Mouse (Mus musculus): ENCODE results near the gene Cela2a. TPM values are rescaled to one million over a fixed set of nuclear protein-coding genes. Genes with fewer than 3 reads are reported as not detected.

The Cela2a gene
- polyA plus RNA-seq, 1 experiment from 2014 or later = not detected

GRCm38 (mm10) chr4:141857422-141857930 is 31.5 kb upstream of the Cela2a start:
- H3K36me3 ChIP-seq = peaks cover 45% of the 10 kb centered on the region
- no peak overlapping the region for H3K27ac ChIP-seq (ENCODE audit: poor library complexity, severe bottlenecking)
- no peaks in the 10 kb centered on the region for H3K27me3 ChIP-seq (replicated peaks)
- no peak overlapping the region for H3K4me3 ChIP-seq
- peak overlapping the region; percentile 21; the same call in 1 of the 2 replicates for H3K9ac ChIP-seq
- WGBS = 19% methylated on average over 10 of the region's 10 CpGs
- H3K9me3 ChIP-seq (replicated peaks) = no peaks in the 10 kb centered on the region
- no peak overlapping the region for H3K4me2 ChIP-seq
- ATAC-seq (ENCODE audit: insufficient number of reproducible peaks, low FRiP score) = 0 out of 2 replicates have a peak, but pooled peaks have one; percentile 22
- H3K4me1 ChIP-seq (replicated peaks) = 0 out of 2 replicates have a peak, but pooled peaks cover 4% of the 10 kb centered on the region

DNA sequence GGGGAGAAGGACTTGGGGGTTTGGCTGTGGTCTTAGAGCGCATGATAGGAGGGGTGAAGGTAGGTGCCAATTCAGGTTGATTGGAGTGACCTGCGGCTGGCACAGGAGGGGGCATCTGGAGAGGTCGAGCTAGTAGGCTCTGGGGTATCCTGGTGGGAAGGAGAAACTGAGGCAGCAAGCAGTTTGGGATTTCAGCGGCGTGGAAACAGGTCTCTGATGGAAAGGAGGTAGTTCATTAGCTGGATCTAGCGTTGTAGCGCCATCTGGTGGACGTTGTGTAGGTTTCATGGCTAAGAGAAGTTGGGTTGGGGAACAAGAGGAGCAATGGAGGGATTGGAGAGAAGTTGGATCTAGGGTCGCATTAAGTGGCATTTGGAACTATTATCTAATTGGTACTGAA is 27.5 kb upstream of the Cela2a start:
- no peak overlapping the region for H3K4me3 ChIP-seq
- no peak overlapping the region for H3K9ac ChIP-seq
- ATAC-seq (ENCODE audit: insufficient number of reproducible peaks, low FRiP score) = no peak
- peaks cover 5% of the 10 kb centered on the region for H3K36me3 ChIP-seq
- 85% methylated on average over 9 of the region's 9 CpGs for WGBS
- H3K27me3 ChIP-seq (replicated peaks) = no peaks in the 10 kb centered on the region
- H3K9me3 ChIP-seq (replicated peaks) = no peaks in the 10 kb centered on the region
- no peak overlapping the region for H3K4me2 ChIP-seq
- 0 out of 2 replicates have a peak, but pooled peaks cover 4% of the 10 kb centered on the region for H3K4me1 ChIP-seq (replicated peaks)
- no peak overlapping the region for H3K27ac ChIP-seq (ENCODE audit: poor library complexity, severe bottlenecking)

- H3K4me1 ChIP-seq (replicated peaks) = no peaks in the 10 kb centered on the region
- H3K27me3 ChIP-seq (replicated peaks) = no peaks in the 10 kb centered on the region
- no peak within 1 kb of the TSS for H3K9ac ChIP-seq
- no peak within 1 kb of the TSS for H3K4me2 ChIP-seq
- H3K4me3 ChIP-seq = no peak within 1 kb of the TSS
- H3K27ac ChIP-seq (ENCODE audit: poor library complexity, severe bottlenecking) = no peak within 1 kb of the TSS
- H3K36me3 ChIP-seq = no peaks in the 10 kb centered on the region
- ATAC-seq (ENCODE audit: insufficient number of reproducible peaks, low FRiP score) = no peak
- H3K9me3 ChIP-seq (replicated peaks) = no peaks in the 10 kb centered on the region
- 75% methylated on average over 6 of the region's 6 CpGs for WGBS
Measured at GRCm38 (mm10) chr4:141845999-141846398, 20.0 kb upstream of the Cela2a start, which contains the start of gene Ctrc. TSS of gene Ctrc (minus strand) at chr4:141846359.

DNA sequence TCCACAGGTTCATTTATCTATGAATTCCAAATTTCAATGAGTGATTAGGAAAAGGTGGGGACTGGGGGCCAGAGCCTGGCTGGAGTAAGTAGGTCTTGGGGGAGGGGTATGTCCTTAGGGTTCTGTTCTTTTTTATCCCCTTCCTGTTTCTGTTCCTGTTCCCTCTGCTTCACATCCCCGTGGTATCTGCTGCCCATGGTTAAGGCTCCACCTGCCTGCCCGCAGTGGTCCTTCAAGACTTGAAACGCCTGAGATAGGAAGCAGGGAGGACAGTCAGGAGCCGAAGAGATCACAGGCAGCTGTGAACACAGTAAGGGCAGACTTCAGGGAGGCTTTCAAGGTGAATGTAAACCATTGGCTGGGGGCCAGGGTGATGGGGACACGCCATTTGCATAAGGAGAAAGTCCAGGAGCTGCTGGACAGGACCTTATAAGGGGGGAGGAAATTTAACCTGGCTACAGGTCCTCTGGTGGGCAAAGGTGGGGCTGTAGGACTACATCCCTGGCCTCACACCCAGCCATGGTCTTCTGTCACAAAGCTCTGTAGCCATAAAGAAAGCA is 8.7 kb upstream of the Cela2a start:
- no peaks in the 10 kb centered on the region for H3K27me3 ChIP-seq (replicated peaks)
- no peak overlapping the region for H3K4me2 ChIP-seq
- H3K9me3 ChIP-seq (replicated peaks) = no peaks in the 10 kb centered on the region
- H3K9ac ChIP-seq = no peak overlapping the region
- H3K4me1 ChIP-seq (replicated peaks) = 0 out of 2 replicates have a peak, but pooled peaks cover 3% of the 10 kb centered on the region
- H3K36me3 ChIP-seq = no peaks in the 10 kb centered on the region
- H3K27ac ChIP-seq (ENCODE audit: poor library complexity, severe bottlenecking) = no peak overlapping the region
- ATAC-seq (ENCODE audit: insufficient number of reproducible peaks, low FRiP score) = no peak
- 44% methylated on average over 5 of the region's 5 CpGs for WGBS
- H3K4me3 ChIP-seq = no peak overlapping the region

DNA sequence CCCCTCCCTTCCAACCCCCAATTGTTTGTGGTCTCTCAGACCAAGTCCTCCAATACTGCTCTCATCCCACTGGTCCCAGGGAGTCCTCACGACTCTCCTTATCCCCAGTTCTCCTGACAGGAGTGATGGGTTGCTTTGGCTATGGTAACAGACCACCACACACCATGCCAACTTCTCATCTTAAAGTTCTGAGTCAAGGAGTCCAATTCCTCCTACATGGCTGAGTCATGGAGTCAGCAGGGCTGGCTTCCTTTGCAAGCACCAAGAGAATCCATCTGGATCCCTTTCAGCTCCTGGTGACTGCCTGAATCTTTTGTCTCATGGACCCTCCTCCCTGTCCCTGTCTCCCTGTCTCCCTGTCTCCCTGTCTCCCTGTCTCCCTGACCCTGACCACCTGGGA is 8.0 kb upstream of the Cela2a start:
- WGBS = 22% methylated on average over 1 of the region's 1 CpGs
- no peaks in the 10 kb centered on the region for H3K9me3 ChIP-seq (replicated peaks)
- H3K27ac ChIP-seq (ENCODE audit: poor library complexity, severe bottlenecking) = no peak overlapping the region
- H3K4me3 ChIP-seq = no peak overlapping the region
- no peak for ATAC-seq (ENCODE audit: insufficient number of reproducible peaks, low FRiP score)
- H3K4me2 ChIP-seq = no peak overlapping the region
- 0 out of 2 replicates have a peak, but pooled peaks cover 3% of the 10 kb centered on the region for H3K4me1 ChIP-seq (replicated peaks)
- H3K36me3 ChIP-seq = no peaks in the 10 kb centered on the region
- H3K27me3 ChIP-seq (replicated peaks) = no peaks in the 10 kb centered on the region
- no peak overlapping the region for H3K9ac ChIP-seq

DNA sequence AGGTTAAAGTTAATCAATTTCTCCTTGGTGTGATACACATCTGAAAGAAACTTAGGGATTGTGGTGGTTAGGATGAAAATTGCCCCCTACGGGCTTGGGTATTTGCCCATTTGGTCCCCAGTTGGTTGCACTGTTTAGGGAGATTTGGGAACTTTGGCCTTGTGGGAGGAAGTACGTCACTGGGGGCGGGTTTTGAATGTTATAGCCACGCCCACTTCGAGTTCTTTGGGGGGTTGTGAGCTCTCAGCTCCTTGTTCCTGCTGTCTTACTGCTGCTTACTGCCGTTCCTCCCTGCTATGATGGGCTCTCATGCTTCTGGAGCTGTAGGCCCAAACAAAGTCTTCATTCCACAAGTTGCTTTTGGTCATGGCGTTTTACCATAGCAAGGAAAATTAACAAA is 5.4 kb upstream of the Cela2a start:
- WGBS = 69% methylated on average over 7 of the region's 7 CpGs

DNA sequence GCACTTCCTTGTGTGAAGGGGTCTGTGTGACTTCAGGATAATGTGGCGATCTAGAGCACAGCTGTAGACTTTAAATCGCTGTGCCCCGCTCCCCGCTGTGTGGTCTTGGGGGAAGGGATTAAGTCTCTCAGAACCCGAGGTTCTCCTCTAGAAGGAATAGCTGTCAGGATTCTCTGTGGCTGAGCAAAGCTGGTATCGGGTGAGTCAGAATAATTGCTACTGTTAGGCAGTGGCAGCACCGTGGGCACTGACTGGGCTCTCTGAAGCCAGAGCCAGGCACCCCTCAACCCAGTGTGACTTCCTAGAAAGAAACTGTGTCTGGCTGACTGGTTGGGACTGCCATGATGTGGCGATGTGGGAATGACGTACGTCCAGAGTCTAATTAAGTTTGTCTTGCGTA is 4.4 kb upstream of the Cela2a start:
- Histone ChIP-seq H3K4me3 (no peak overlapping the region), H3K36me3 (no peaks in the 10 kb centered on the region), H3K27me3 (replicated peaks) (no peaks in the 10 kb centered on the region), H3K27ac (ENCODE audit: poor library complexity, severe bottlenecking) (no peak overlapping the region), H3K9ac (no peak overlapping the region), H3K9me3 (replicated peaks) (no peaks in the 10 kb centered on the region), H3K4me1 (replicated peaks) (peaks cover 9% of the 10 kb centered on the region), H3K4me2 (no peak overlapping the region)
- 51% methylated on average over 11 of the region's 11 CpGs for WGBS
- no peak for ATAC-seq (ENCODE audit: insufficient number of reproducible peaks, low FRiP score)

More for the DNA sequence above, 5.4 kb upstream of the Cela2a start:
- Histone ChIP-seq H3K4me1 (replicated peaks) (peaks cover 9% of the 10 kb centered on the region), H3K4me2 (no peak overlapping the region), H3K4me3 (no peak overlapping the region), H3K9ac (no peak overlapping the region), H3K36me3 (no peaks in the 10 kb centered on the region), H3K27me3 (replicated peaks) (no peaks in the 10 kb centered on the region), H3K27ac (ENCODE audit: poor library complexity, severe bottlenecking) (no peak overlapping the region), H3K9me3 (replicated peaks) (no peaks in the 10 kb centered on the region)
- no peak for ATAC-seq (ENCODE audit: insufficient number of reproducible peaks, low FRiP score)

GRCm38 (mm10) chr4:141828177-141828576 is 2.2 kb upstream of the Cela2a start:
- Histone ChIP-seq H3K4me2 (no peak overlapping the region), H3K27ac (ENCODE audit: poor library complexity, severe bottlenecking) (no peak overlapping the region), H3K9me3 (replicated peaks) (no peaks in the 10 kb centered on the region), H3K27me3 (replicated peaks) (no peaks in the 10 kb centered on the region), H3K9ac (no peak overlapping the region), H3K36me3 (no peaks in the 10 kb centered on the region), H3K4me1 (replicated peaks) (peaks cover 5% of the 10 kb centered on the region), H3K4me3 (no peak overlapping the region)
- 59% methylated on average over 4 of the region's 4 CpGs for WGBS
- no peak for ATAC-seq (ENCODE audit: insufficient number of reproducible peaks, low FRiP score)

DNA sequence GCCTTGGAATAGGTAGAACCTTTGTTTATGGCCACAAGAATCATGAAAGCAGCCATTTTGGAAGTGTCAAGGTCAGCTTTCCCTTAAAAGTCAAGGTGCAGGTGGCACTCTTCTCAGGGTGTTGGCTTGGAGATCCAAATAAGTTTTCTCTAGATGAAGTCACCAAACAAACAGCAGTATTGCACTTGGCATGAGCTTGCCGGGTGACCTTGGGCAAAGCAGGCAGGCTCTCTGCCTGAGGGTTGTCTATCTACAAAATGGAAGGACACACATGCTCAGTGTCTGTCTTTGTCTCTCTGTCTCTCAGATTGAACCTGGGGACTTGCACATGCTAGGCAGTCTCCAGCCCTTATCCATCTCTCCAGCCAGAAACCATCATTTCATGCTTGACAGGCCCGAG is 1.4 kb upstream of the Cela2a start:
- H3K36me3 ChIP-seq = no peaks in the 10 kb centered on the region
- no peak overlapping the region for H3K4me2 ChIP-seq
- H3K4me1 ChIP-seq (replicated peaks) = peaks cover 5% of the 10 kb centered on the region
- 93% methylated on average over 2 of the region's 2 CpGs for WGBS
- H3K27me3 ChIP-seq (replicated peaks) = no peaks in the 10 kb centered on the region
- no peak overlapping the region for H3K4me3 ChIP-seq
- H3K9me3 ChIP-seq (replicated peaks) = no peaks in the 10 kb centered on the region
- H3K9ac ChIP-seq = no peak overlapping the region
- H3K27ac ChIP-seq (ENCODE audit: poor library complexity, severe bottlenecking) = no peak overlapping the region
- ATAC-seq (ENCODE audit: insufficient number of reproducible peaks, low FRiP score) = no peak

DNA sequence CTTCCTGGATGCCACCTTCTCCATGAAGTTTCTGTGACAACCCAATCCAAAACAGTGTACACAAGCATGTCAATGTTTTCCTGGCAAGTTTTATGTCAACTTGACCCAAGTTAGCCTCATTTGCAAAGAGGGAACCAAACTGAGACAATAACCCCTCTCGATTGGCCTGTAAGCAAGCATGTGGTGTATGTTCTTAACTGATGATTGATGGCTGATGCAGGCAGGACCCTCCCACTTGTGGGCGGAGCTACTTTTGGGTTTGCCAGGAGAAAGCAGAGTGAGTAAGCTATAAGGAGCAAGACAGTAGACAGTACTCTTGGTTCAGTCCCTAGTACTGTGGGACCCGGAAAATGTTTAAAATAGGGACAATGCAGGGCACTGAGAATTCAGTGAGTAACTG is 3.0 kb downstream of the Cela2a start:
- no peaks in the 10 kb centered on the region for H3K36me3 ChIP-seq
- 47% methylated on average over 3 of the region's 3 CpGs for WGBS
- H3K9ac ChIP-seq = no peak overlapping the region
- H3K4me3 ChIP-seq = no peak overlapping the region
- H3K4me1 ChIP-seq (replicated peaks) = peaks cover 13% of the 10 kb centered on the region
- H3K9me3 ChIP-seq (replicated peaks) = no peaks in the 10 kb centered on the region
- no peak overlapping the region for H3K27ac ChIP-seq (ENCODE audit: poor library complexity, severe bottlenecking)
- no peaks in the 10 kb centered on the region for H3K27me3 ChIP-seq (replicated peaks)
- no peak overlapping the region for H3K4me2 ChIP-seq
- ATAC-seq (ENCODE audit: insufficient number of reproducible peaks, low FRiP score) = peak; percentile 48; the same call in 1 of the 2 replicates

GRCm38 (mm10) chr4:141822089-141822488 is 3.9 kb downstream of the Cela2a start:
- Histone ChIP-seq H3K9ac (no peak overlapping the region), H3K9me3 (replicated peaks) (no peaks in the 10 kb centered on the region), H3K27me3 (replicated peaks) (no peaks in the 10 kb centered on the region), H3K4me2 (no peak overlapping the region), H3K27ac (ENCODE audit: poor library complexity, severe bottlenecking) (no peak overlapping the region), H3K4me1 (replicated peaks) (peaks cover 13% of the 10 kb centered on the region), H3K36me3 (no peaks in the 10 kb centered on the region), H3K4me3 (no peak overlapping the region)
- ATAC-seq (ENCODE audit: insufficient number of reproducible peaks, low FRiP score) = no peak
- WGBS = 68% methylated on average over 10 of the region's 10 CpGs

- no peaks in the 10 kb centered on the region for H3K9me3 ChIP-seq (replicated peaks)
- no peak overlapping the region for H3K27ac ChIP-seq (ENCODE audit: poor library complexity, severe bottlenecking)
- peaks cover 13% of the 10 kb centered on the region for H3K4me1 ChIP-seq (replicated peaks)
- H3K4me3 ChIP-seq = no peak overlapping the region
- no peaks in the 10 kb centered on the region for H3K27me3 ChIP-seq (replicated peaks)
- H3K4me2 ChIP-seq = no peak overlapping the region
- WGBS = 41% methylated on average over 3 of the region's 3 CpGs
- no peak for ATAC-seq (ENCODE audit: insufficient number of reproducible peaks, low FRiP score)
- no peaks in the 10 kb centered on the region for H3K36me3 ChIP-seq
- no peak overlapping the region for H3K9ac ChIP-seq
Measured at GRCm38 (mm10) chr4:141821178-141821577, 4.8 kb downstream of the Cela2a start.

Measured in heart, embryonic 12.5 days (tissue).